29 mouse cellular contexts compared by ENCODE assay signal in the genomic region with DNA sequence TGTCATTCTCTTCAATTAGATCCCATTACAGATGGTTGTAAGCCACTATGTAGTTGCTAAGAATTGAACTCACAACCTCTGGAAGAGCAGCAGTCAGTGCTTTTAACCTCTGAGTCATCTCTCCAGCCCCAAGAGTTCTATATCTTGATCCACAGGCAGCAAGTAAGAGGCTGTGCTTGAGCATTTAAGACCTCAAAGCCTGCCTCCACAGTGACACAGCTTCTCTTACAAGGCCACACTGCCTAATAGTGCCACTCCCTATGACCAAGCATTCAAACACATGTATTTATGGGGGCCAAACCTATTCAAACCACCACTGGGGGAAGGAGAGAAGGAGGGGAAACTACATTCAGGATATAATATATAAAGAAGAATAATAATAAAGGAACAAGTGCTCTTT. TPM values are rescaled to one million over a fixed set of nuclear protein-coding genes. Genes with fewer than 3 reads are reported as not detected.
DNase-seq lines count a peak whose midpoint lies in the region; ATAC-seq and TF ChIP-seq lines count a peak whose summit lies in the region.
"Had no signal": no experiment of that assay in that cellular context is flagged by ENCODE, and none has a peak within 500 bp of the region (broad histone marks: within the 10 kb centered on the region; RNA-seq: fewer than 3 reads in every experiment).

No protein-coding gene starts in this region.

- no peaks in the 10 kb centered on the region for H3K9me3 ChIP-seq in heart, embryonic 12.5 days (replicated peaks)
- no peaks in the 10 kb centered on the region for H3K9me3 ChIP-seq in liver, embryonic 14.5 days (ENCODE audit: control insufficient read depth, low read length)
- no peaks in the 10 kb centered on the region for H3K9me3 ChIP-seq in liver, postnatal 0 days (ENCODE audit: low read length)
- H3K9me3 ChIP-seq: embryonic facial prominence, embryonic 10.5 days; embryonic facial prominence, embryonic 13.5 days; forebrain, embryonic 10.5 days; forebrain, embryonic 13.5 days; heart, embryonic 15.5 days had no signal

- H3K9ac ChIP-seq in heart, embryonic 12.5 days = no peak overlapping the region
- no peak overlapping the region for H3K9ac ChIP-seq in liver, embryonic 14.5 days (replicated peaks)
- H3K9ac ChIP-seq in liver, postnatal 0 days (replicated peaks) = no peak overlapping the region
- H3K9ac ChIP-seq: embryonic facial prominence, embryonic 13.5 days; forebrain, embryonic 13.5 days; forebrain, postnatal 0 days; heart, embryonic 15.5 days; hindbrain, embryonic 14.5 days had no signal

- H3K36me3 ChIP-seq in heart, embryonic 12.5 days = peaks cover 45% of the 10 kb centered on the region
- H3K36me3 ChIP-seq in liver, embryonic 14.5 days (replicated peaks; ENCODE audit: control insufficient read depth, insufficient read depth, low read depth) = peaks cover 11% of the 10 kb centered on the region
- peaks cover 26% of the 10 kb centered on the region for H3K36me3 ChIP-seq in liver, postnatal 0 days (replicated peaks; ENCODE audit: insufficient read depth, low read length)

- no peak overlapping the region for H3K4me2 ChIP-seq in heart, embryonic 12.5 days
- H3K4me2 ChIP-seq in liver, embryonic 14.5 days (ENCODE audit: low read depth) = no peak overlapping the region
- no peak overlapping the region for H3K4me2 ChIP-seq in liver, postnatal 0 days (ENCODE audit: low read depth, low read length)
- H3K4me2 ChIP-seq: embryonic facial prominence, embryonic 13.5 days; forebrain, embryonic 13.5 days; heart, embryonic 11.5 days; heart, embryonic 15.5 days; hindbrain, embryonic 14.5 days had no signal

- H3K4me1 ChIP-seq in heart, embryonic 12.5 days (replicated peaks) = no peaks in the 10 kb centered on the region
- peaks cover 0 to 3% of the 10 kb centered on the region in 2 experiments; a peak in 1 of 4 replicates for H3K4me1 ChIP-seq in liver, embryonic 14.5 days (replicated peaks; ENCODE audit: control insufficient read depth in 2 of 2, insufficient read depth in 2 of 2, low read length in 1 of 2)
- no peaks in the 10 kb centered on the region for H3K4me1 ChIP-seq in liver, postnatal 0 days (ENCODE audit: insufficient read depth)
- H3K4me1 ChIP-seq: embryonic facial prominence, embryonic 10.5 days; embryonic facial prominence, embryonic 13.5 days; forebrain, embryonic 10.5 days; forebrain, embryonic 13.5 days; heart, embryonic 15.5 days had no signal

- TF ChIP-seq CTCF in liver, embryonic 14.5 days (IDR thresholded peaks at IDR 0.05; ENCODE audit: low read depth) = no peak
- TF ChIP-seq CTCF in liver, postnatal 0 days (IDR thresholded peaks at IDR 0.05; ENCODE audit: low read depth) = no peak

- no peak overlapping the region for H3K27ac ChIP-seq in heart, embryonic 12.5 days (ENCODE audit: poor library complexity, severe bottlenecking)
- H3K27ac ChIP-seq in liver, embryonic 14.5 days = no peak overlapping the region
- H3K27ac ChIP-seq in liver, postnatal 0 days (ENCODE audit: low read depth) = no peak overlapping the region
- H3K27ac ChIP-seq: embryonic facial prominence, embryonic 10.5 days; embryonic facial prominence, embryonic 13.5 days; forebrain, embryonic 10.5 days; forebrain, embryonic 13.5 days; gastrocnemius, adult 2 months; heart, embryonic 15.5 days; hindbrain, embryonic 14.5 days; hindbrain, postnatal 0 days had no signal

- H3K4me3 ChIP-seq in heart, embryonic 12.5 days = no peak overlapping the region
- H3K4me3 ChIP-seq in liver, embryonic 14.5 days (ENCODE audit: insufficient read depth in 1 of 2, low read depth in 2 of 2, low read length in 2 of 2) = no peak overlapping the region
- no peak overlapping the region for H3K4me3 ChIP-seq in liver, postnatal 0 days (ENCODE audit: low read depth, low read length)
- H3K4me3 ChIP-seq: embryonic facial prominence, embryonic 10.5 days; embryonic facial prominence, embryonic 13.5 days; forebrain, embryonic 10.5 days; forebrain, embryonic 13.5 days; gastrocnemius, adult 2 months; heart, embryonic 15.5 days had no signal

- DNase-seq in heart, postnatal 14 days = no peak
- DNase-seq in liver, embryonic 14.5 days (ENCODE audit: low read depth in 3 of 3, low spot score in 3 of 3) = peak; percentile 20 to 39 (median 31)
- no peak for DNase-seq in liver, postnatal 0 days
- no peak for DNase-seq in left cerebral cortex, adult 11 months (ENCODE audit: low spot score)
- DNase-seq in left cerebral cortex, adult 9 months (ENCODE audit: low spot score in 2 of 2) = no peak
- DNase-seq: adrenal gland, postnatal 14 days; cerebellum, adult 11-12 months; cerebellum, adult 8-10 months; cerebellum, postnatal 10 days; cerebellum, postnatal 36 days; embryo, embryonic 11 days; forebrain, postnatal 0 days; gastrocnemius, adult 2 months; gastrocnemius, postnatal 14 days; heart, adult 11 months; heart, postnatal 10 days; heart, postnatal 4 days had no signal

- intact Hi-C loops in heart, postnatal 14 days (cut with DNase I) = no loop called here

- no peak for TF ChIP-seq EP300 in liver, embryonic 14.5 days (IDR thresholded peaks at IDR 0.05; ENCODE audit: low read depth)
- TF ChIP-seq EP300 in liver, postnatal 0 days (IDR thresholded peaks at IDR 0.05; ENCODE audit: low read depth) = no peak

- H3K27me3 ChIP-seq in heart, embryonic 12.5 days (replicated peaks) = no peaks in the 10 kb centered on the region
- H3K27me3 ChIP-seq in liver, embryonic 14.5 days (ENCODE audit: control insufficient read depth, insufficient read depth, low read length) = no peaks in the 10 kb centered on the region
- H3K27me3 ChIP-seq in liver, postnatal 0 days (ENCODE audit: insufficient read depth, low read length) = no peaks in the 10 kb centered on the region
- H3K27me3 ChIP-seq: embryonic facial prominence, embryonic 13.5 days; forebrain, embryonic 13.5 days; heart, embryonic 15.5 days; Patski had no signal

- 0 out of 2 replicates have a peak, but pooled peaks have one; percentile 51 for ATAC-seq in heart, embryonic 12.5 days (ENCODE audit: insufficient number of reproducible peaks, low FRiP score)
- ATAC-seq in erythroblast, adult 5-6 weeks (replicated peaks; ENCODE audit: low FRiP score, poor library complexity, severe bottlenecking) = peak; percentile 96
- peak; percentile 95 for ATAC-seq in liver, embryonic 14.5 days (ENCODE audit: insufficient read depth)
- ATAC-seq in liver, postnatal 0 days = peak; percentile 88
- no peak for ATAC-seq in megakaryocyte-erythroid progenitor cell, adult 5-6 weeks (replicated peaks; ENCODE audit: low FRiP score, low TSS enrichment, poor library complexity, severe bottlenecking)
- ATAC-seq: forebrain, embryonic 13.5 days; forebrain, postnatal 0 days; hindbrain, postnatal 0 days; Patski had no signal

RNA-seq across cellular contexts. Expression of gene Nupl2, which starts 12.6 kb away (rescaled TPM):
- polyA plus RNA-seq in heart, embryonic 12.5 days (2016; fragmentation: Nextera tagmentation; extraction: Ambion mirVana) = 12.4 and 13.5 TPM in 2 replicates
- total RNA-seq in heart, postnatal 14 days (2021) = 1 to 10 TPM; 7.1 to 8.3 TPM
- 8.6 and 17.1 TPM in 2 replicates for total RNA-seq in erythroblast, adult 5-6 weeks (2015; ENCODE audit: low replicate concordance)
- total RNA-seq in erythroblast, adult 5-6 weeks (2017; ENCODE audit: low replicate concordance) = 12.0 and 14.2 TPM in 2 replicates
- polyA plus RNA-seq in liver, embryonic 14.5 days (2012; rRNA removed) = 2.8 and 3.6 TPM in 2 replicates
- 6.5 TPM in 2 replicates for polyA plus RNA-seq in liver, embryonic 14.5 days (2014; fragmentation: Nextera tagmentation; extraction: Ambion mirVana)
- polyA plus RNA-seq in liver, postnatal 0 days (2015; fragmentation: Nextera tagmentation; extraction: Ambion mirVana) = 4.4 and 5.3 TPM in 2 replicates
- total RNA-seq in megakaryocyte-erythroid progenitor cell, adult 5-6 weeks (2014; fragmentation: Nextera tagmentation) = 24.4 and 29.2 TPM in 2 replicates
- 7.5 and 17.9 TPM in 2 replicates for total RNA-seq in megakaryocyte-erythroid progenitor cell, adult 5-6 weeks (2017)

RNA-seq across cellular contexts. Expression of gene Klhl7, which starts 51.8 kb away (rescaled TPM):
- 48.4 and 51.1 TPM in 2 replicates for polyA plus RNA-seq in heart, embryonic 12.5 days (2016; fragmentation: Nextera tagmentation; extraction: Ambion mirVana)
- total RNA-seq in heart, postnatal 14 days (2021) = 10 to 100 TPM; 47.6 to 54.5 TPM
- total RNA-seq in erythroblast, adult 5-6 weeks (2015; ENCODE audit: low replicate concordance) = 129 and 174 TPM in 2 replicates
- 149 and 157 TPM in 2 replicates for total RNA-seq in erythroblast, adult 5-6 weeks (2017; ENCODE audit: low replicate concordance)
- polyA plus RNA-seq in liver, embryonic 14.5 days (2012; rRNA removed) = 6.0 and 9.8 TPM in 2 replicates
- 18.1 and 19.6 TPM in 2 replicates for polyA plus RNA-seq in liver, embryonic 14.5 days (2014; fragmentation: Nextera tagmentation; extraction: Ambion mirVana)
- 11.6 and 12.3 TPM in 2 replicates for polyA plus RNA-seq in liver, postnatal 0 days (2015; fragmentation: Nextera tagmentation; extraction: Ambion mirVana)
- total RNA-seq in megakaryocyte-erythroid progenitor cell, adult 5-6 weeks (2014; fragmentation: Nextera tagmentation) = 11.1 and 13.7 TPM in 2 replicates
- total RNA-seq in megakaryocyte-erythroid progenitor cell, adult 5-6 weeks (2017) = 23.1 and 32.8 TPM in 2 replicates

Comparison
In these comparisons a context has a peak if more than half of its experiments do, and no peak if none do; other contexts are left out.
1. DNase-seq: peak in liver, embryonic 14.5 days (3 of 3); none in heart, postnatal 14 days (0 of 2), liver, postnatal 0 days (single experiment), left cerebral cortex, adult 11 months (single experiment) and left cerebral cortex, adult 9 months (0 of 2).